Comparison of ENCODE assay signal across 11 mouse cellular contexts in the genomic region with DNA sequence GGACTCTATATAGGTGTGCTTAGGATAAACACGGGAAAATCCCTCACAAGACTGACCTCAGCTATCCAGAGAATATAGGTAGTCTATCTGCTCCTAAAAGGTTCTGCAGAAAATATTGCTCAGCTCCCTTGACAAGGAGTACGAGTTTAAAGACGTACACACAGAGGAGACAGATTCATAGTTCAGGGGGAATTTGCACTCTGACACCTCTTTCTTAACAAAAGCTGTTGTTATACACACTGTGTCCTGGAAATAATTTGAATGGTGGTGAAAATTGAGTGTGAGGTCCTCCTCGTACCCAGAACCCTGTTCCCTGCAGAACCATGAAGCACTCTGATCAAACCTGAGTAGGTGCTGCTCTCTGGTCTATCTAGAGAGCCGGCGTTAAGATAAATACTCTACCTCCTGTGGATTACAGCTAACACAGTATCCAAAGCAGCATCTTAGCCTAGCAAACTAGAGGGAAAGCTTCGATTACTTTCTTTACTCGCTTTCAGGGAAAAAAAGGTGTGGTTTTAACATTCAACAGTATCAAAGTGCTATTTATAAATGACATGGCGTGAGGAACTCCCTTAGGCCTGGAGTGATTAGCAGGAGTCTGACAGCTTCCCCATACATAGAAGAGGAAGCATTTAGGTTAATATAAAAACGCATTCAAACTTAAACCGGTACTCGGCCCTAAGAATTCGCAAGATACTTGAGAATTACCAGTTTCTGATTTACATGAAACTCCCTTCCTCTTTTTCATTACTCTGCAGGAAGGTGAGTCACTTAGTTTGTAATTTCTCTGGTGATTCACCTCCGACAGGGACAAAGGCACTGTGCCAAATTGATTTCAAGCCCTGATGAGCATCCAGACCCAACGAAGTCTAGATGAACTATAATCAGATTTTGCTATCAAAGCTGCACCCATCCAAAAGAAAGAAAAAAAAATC. TPM values are rescaled to one million over a fixed set of nuclear protein-coding genes. Genes with fewer than 3 reads are reported as not detected.
A peak's percentile ranks its signal among the peaks of the same experiment; 100 is the strongest.
DNase-seq lines count a peak whose midpoint lies in the region; ATAC-seq lines count a peak whose summit lies in the region.
"Had no signal": no experiment of that assay in that cellular context is flagged by ENCODE, and none has a peak within 500 bp of the region (broad histone marks: within the 10 kb centered on the region; RNA-seq: fewer than 3 reads in every experiment).

No protein-coding gene starts in this region.

- peak; percentile 35 for DNase-seq in heart, adult 11 months
- no peak for DNase-seq in heart, adult 18-20 months
- peak; percentile 66 for DNase-seq in 3T3-L1 (ENCODE audit: low read depth, low spot score)
- DNase-seq in adrenal gland, adult 2 months: peak; percentile 65
- no peak for DNase-seq in gastrocnemius, postnatal 25 days
- DNase-seq in c-Kit-positive CD71-positive TER-119-positive erythroid progenitor cells, embryonic 14.5 days (ENCODE audit: low spot score): no peak
- DNase-seq: kidney, adult 11 months; right cerebral cortex, postnatal 4 days had no signal

- H3K36me3 ChIP-seq in neural tube, embryonic 15.5 days: no peaks in the 10 kb centered on the region

- H3K4me3 ChIP-seq in neural tube, embryonic 15.5 days (replicated peaks): no peak overlapping the region

- no peaks in the 10 kb centered on the region for H3K27me3 ChIP-seq in neural tube, embryonic 15.5 days (replicated peaks)

- ATAC-seq in granulocyte monocyte progenitor cell, adult 5-6 weeks (replicated peaks; ENCODE audit: poor library complexity, severe bottlenecking): peak; percentile 43
- no peak for ATAC-seq in neural tube, embryonic 15.5 days (ENCODE audit: low FRiP score)

- WGBS in neural tube, embryonic 15.5 days: 64% methylated on average over 15 of the region's 15 CpGs

- no peak overlapping the region for H3K4me2 ChIP-seq in neural tube, embryonic 15.5 days

- no peak overlapping the region for H3K27ac ChIP-seq in neural tube, embryonic 15.5 days (replicated peaks)

- no peaks in the 10 kb centered on the region for H3K4me1 ChIP-seq in neural tube, embryonic 15.5 days

- H3K9me3 ChIP-seq in neural tube, embryonic 15.5 days (replicated peaks): no peaks in the 10 kb centered on the region

- no peak overlapping the region for H3K9ac ChIP-seq in neural tube, embryonic 15.5 days (replicated peaks)

RNA-seq across cellular contexts. Expression of a gene that starts 4.0 kb away (rescaled TPM):
- not detected for total RNA-seq in heart, adult 18-20 months (2021)
- total RNA-seq in adrenal gland, adult 2 months (2021): not detected
- polyA plus RNA-seq in adrenal gland, adult 2 months (2012; rRNA removed): not detected in 2 replicates
- not detected in 2 replicates for total RNA-seq in granulocyte monocyte progenitor cell, adult 5-6 weeks (2014; fragmentation: Nextera tagmentation)
- total RNA-seq in granulocyte monocyte progenitor cell, adult 5-6 weeks (2017): not detected in 2 replicates
- polyA plus RNA-seq in neural tube, embryonic 15.5 days (2015; fragmentation: Nextera tagmentation; extraction: Ambion mirVana): 0.08 TPM in 1 of 2 replicates, not detected in the other
- not detected for total RNA-seq in gastrocnemius, postnatal 25 days (2021)
- polyA plus RNA-seq: heart, embryonic 14.5 days had no signal

RNA-seq across cellular contexts. Expression of a gene that starts 11.5 kb away (rescaled TPM):
- total RNA-seq in heart, adult 18-20 months (2021): 1 to 10 TPM; 1.0 to 3.4 TPM
- 1 to 10 TPM in 1 of 2 experiments, under 1 TPM in 1; 0.37 to 1.1 TPM for total RNA-seq in adrenal gland, adult 2 months (2021)
- polyA plus RNA-seq in adrenal gland, adult 2 months (2012; rRNA removed): 0.29 and 1.2 TPM in 2 replicates
- not detected in 2 replicates for total RNA-seq in granulocyte monocyte progenitor cell, adult 5-6 weeks (2014; fragmentation: Nextera tagmentation)
- 0.21 TPM in 1 of 2 replicates, not detected in the other for total RNA-seq in granulocyte monocyte progenitor cell, adult 5-6 weeks (2017)
- polyA plus RNA-seq in neural tube, embryonic 15.5 days (2015; fragmentation: Nextera tagmentation; extraction: Ambion mirVana): 0.35 and 4.8 TPM in 2 replicates
- under 1 TPM; 0.08 to 0.32 TPM for total RNA-seq in gastrocnemius, postnatal 25 days (2021)

Comparison
In these comparisons a context has a peak if more than half of its experiments do, and no peak if none do; other contexts are left out.
1. DNase-seq: peak in heart, adult 11 months (single experiment), 3T3-L1 (single experiment) and adrenal gland, adult 2 months (single experiment); none in heart, adult 18-20 months (0 of 2), gastrocnemius, postnatal 25 days (single experiment) and c-Kit-positive CD71-positive TER-119-positive erythroid progenitor cells, embryonic 14.5 days (single experiment).